8 mouse cellular contexts compared by ENCODE assay signal in genomic region chr4:128681126-128681525, GRCm38 (mm10). TPM values are rescaled to one million over a fixed set of nuclear protein-coding genes. Genes with fewer than 3 reads are reported as not detected.
A peak's percentile ranks its signal among the peaks of the same experiment; 100 is the strongest.
DNase-seq lines count a peak whose midpoint lies in the region; ATAC-seq and TF ChIP-seq lines count a peak whose summit lies in the region.
"Had no signal": no experiment of that assay in that cellular context is flagged by ENCODE, and none has a peak within 500 bp of the region (broad histone marks: within the 10 kb centered on the region; RNA-seq: fewer than 3 reads in every experiment).

No protein-coding gene starts in this region.

- no peak overlapping the region for H3K4me3 ChIP-seq in hindbrain, embryonic 12.5 days
- no peak overlapping the region for H3K4me3 ChIP-seq in hindbrain, embryonic 14.5 days (replicated peaks; ENCODE audit: low read length)
- no peak overlapping the region for H3K4me3 ChIP-seq in kidney, adult 2 months (ENCODE audit: insufficient read depth, low read depth, low read length)
- H3K4me3 ChIP-seq in midbrain, embryonic 13.5 days (replicated peaks) = no peak overlapping the region
- H3K4me3 ChIP-seq: hindbrain, embryonic 15.5 days had no signal

- 0 out of 2 replicates have a peak overlapping the region, but pooled peaks have one; percentile 30 for H3K27ac ChIP-seq in hindbrain, embryonic 12.5 days
- no peak overlapping the region for H3K27ac ChIP-seq in hindbrain, embryonic 14.5 days
- no peak overlapping the region for H3K27ac ChIP-seq in kidney, adult 2 months (ENCODE audit: insufficient read depth, low read depth, low read length)
- H3K27ac ChIP-seq in midbrain, embryonic 13.5 days = no peak overlapping the region
- H3K27ac ChIP-seq: hindbrain, embryonic 15.5 days had no signal

- DNase-seq in hindbrain, embryonic 14.5 days (ENCODE audit: low spot score) = no peak
- peak; percentile 61 for DNase-seq in ZHBTc4 (ENCODE audit: low read depth, low spot score)
- peak; percentile 64 for DNase-seq in kidney, adult 2 months
- DNase-seq in B cell, adult 2 months = no peak
- DNase-seq in left cerebral cortex, postnatal 36 days (ENCODE audit: low spot score in 2 of 2) = no peak

- H3K9ac ChIP-seq in hindbrain, embryonic 12.5 days = no peak overlapping the region; the same call in 1 of the 2 replicates
- no peak overlapping the region for H3K9ac ChIP-seq in hindbrain, embryonic 14.5 days
- H3K9ac ChIP-seq in midbrain, embryonic 13.5 days (replicated peaks) = peak overlapping the region; percentile 20; the same call in 1 of the 2 replicates
- H3K9ac ChIP-seq: hindbrain, embryonic 15.5 days had no signal

- H3K4me2 ChIP-seq in hindbrain, embryonic 12.5 days (replicated peaks) = no peak overlapping the region
- H3K4me2 ChIP-seq in hindbrain, embryonic 14.5 days (replicated peaks) = no peak overlapping the region
- H3K4me2 ChIP-seq in midbrain, embryonic 13.5 days (replicated peaks) = no peak overlapping the region
- H3K4me2 ChIP-seq: hindbrain, embryonic 15.5 days had no signal

- no peak for ATAC-seq in hindbrain, embryonic 12.5 days (ENCODE audit: low FRiP score)
- ATAC-seq in hindbrain, embryonic 14.5 days (ENCODE audit: low FRiP score) = no peak
- ATAC-seq in midbrain, embryonic 13.5 days = no peak

- H3K4me1 ChIP-seq in hindbrain, embryonic 12.5 days = peaks cover 46% of the 10 kb centered on the region
- peaks cover 49% of the 10 kb centered on the region for H3K4me1 ChIP-seq in hindbrain, embryonic 14.5 days (replicated peaks; ENCODE audit: control insufficient read depth, insufficient read depth, low read length)
- H3K4me1 ChIP-seq in kidney, adult 2 months (ENCODE audit: control insufficient read depth, insufficient read depth, low read length) = 0 out of 2 replicates have a peak, but pooled peaks cover 4% of the 10 kb centered on the region
- H3K4me1 ChIP-seq in midbrain, embryonic 13.5 days (replicated peaks) = peaks cover 38% of the 10 kb centered on the region

- TF ChIP-seq POLR2A in kidney, adult 2 months (IDR thresholded peaks at IDR 0.05; ENCODE audit: low read depth, low read length) = no peak

- H3K9me3 ChIP-seq in hindbrain, embryonic 12.5 days (replicated peaks) = no peaks in the 10 kb centered on the region
- no peaks in the 10 kb centered on the region for H3K9me3 ChIP-seq in hindbrain, embryonic 14.5 days (ENCODE audit: control insufficient read depth, low read length)
- H3K9me3 ChIP-seq in midbrain, embryonic 13.5 days = no peaks in the 10 kb centered on the region
- H3K9me3 ChIP-seq: hindbrain, embryonic 15.5 days had no signal

- H3K36me3 ChIP-seq in hindbrain, embryonic 12.5 days = no peaks in the 10 kb centered on the region
- no peaks in the 10 kb centered on the region for H3K36me3 ChIP-seq in hindbrain, embryonic 14.5 days (replicated peaks; ENCODE audit: control insufficient read depth, insufficient read depth)
- H3K36me3 ChIP-seq in kidney, adult 2 months (ENCODE audit: control insufficient read depth, insufficient read depth, low read length) = no peaks in the 10 kb centered on the region
- H3K36me3 ChIP-seq in midbrain, embryonic 13.5 days = no peaks in the 10 kb centered on the region
- H3K36me3 ChIP-seq: hindbrain, embryonic 15.5 days had no signal

- 53% methylated on average over 8 of the region's 8 CpGs for WGBS in hindbrain, embryonic 12.5 days
- WGBS in hindbrain, embryonic 14.5 days = 60% methylated on average over 8 of the region's 8 CpGs
- WGBS in kidney, adult 2 months = 54% methylated on average over 8 of the region's 8 CpGs
- 54% methylated on average over 8 of the region's 8 CpGs for WGBS in midbrain, embryonic 13.5 days

- intact Hi-C loops in left cerebral cortex, postnatal 36 days (cut with DNase I) = no loop called here

- no peaks in the 10 kb centered on the region for H3K27me3 ChIP-seq in hindbrain, embryonic 12.5 days
- H3K27me3 ChIP-seq in hindbrain, embryonic 14.5 days (ENCODE audit: control insufficient read depth, insufficient read depth, low read length) = no peaks in the 10 kb centered on the region
- no peaks in the 10 kb centered on the region for H3K27me3 ChIP-seq in kidney, adult 2 months (replicated peaks; ENCODE audit: control insufficient read depth, insufficient read depth, low read length)
- no peaks in the 10 kb centered on the region for H3K27me3 ChIP-seq in midbrain, embryonic 13.5 days
- H3K27me3 ChIP-seq: hindbrain, embryonic 15.5 days had no signal

- peak; percentile 64 for TF ChIP-seq CTCF in kidney, adult 2 months (conservative IDR thresholded peaks at IDR 0.05; ENCODE audit: insufficient read depth, insufficient read length, low read depth, low read length)

RNA-seq across cellular contexts. Expression of gene Phc2, which starts 26.6 kb away (rescaled TPM):
- polyA plus RNA-seq in hindbrain, embryonic 12.5 days (2016; fragmentation: Nextera tagmentation; extraction: Ambion mirVana) = 126 and 138 TPM in 2 replicates
- polyA plus RNA-seq in hindbrain, embryonic 14.5 days (2014; fragmentation: Nextera tagmentation; extraction: Ambion mirVana) = 46.2 and 52.8 TPM in 2 replicates
- 64.6 and 69.5 TPM in 2 replicates for polyA plus RNA-seq in kidney, adult 2 months (2012; rRNA removed)
- 30.0 and 36.1 TPM in 2 replicates for polyA plus RNA-seq in midbrain, embryonic 13.5 days (2015; fragmentation: Nextera tagmentation; extraction: Ambion mirVana)
- total RNA-seq in left cerebral cortex, postnatal 36 days (2021) = 10 to 100 TPM; 88.2 to 92.3 TPM

Comparison
In these comparisons a context has a peak if more than half of its experiments do, and no peak if none do; other contexts are left out.
1. DNase-seq: peak in ZHBTc4 (single experiment) and kidney, adult 2 months (single experiment); none in hindbrain, embryonic 14.5 days (single experiment), B cell, adult 2 months (0 of 2) and left cerebral cortex, postnatal 36 days (0 of 2).